Mouse (Mus musculus): ENCODE measurements at regions not wholly inside any gene's neighbourhood (a gene's known extent, or its start where the extent isn't known, plus 50 kb on each side); places are given as distances from the start of the nearest gene placed in this dataset.
"Not testable (repeated sequence)": the region's sequence is repeated elsewhere in the genome, so short reads cannot be mapped to it uniquely, and the experiment has no call there.

GRCm38 (mm10) chr7:73069352-73069751 lies 306.0 kb upstream of the Rgma start:
- Histone ChIP-seq H3K4me3 (no peak overlapping the region), H3K36me3 (ENCODE audit: control insufficient read depth, insufficient read depth) (no peaks in the 10 kb centered on the region), H3K4me2 (ENCODE audit: low read depth) (no peak overlapping the region), H3K27me3 (ENCODE audit: control insufficient read depth, insufficient read depth, insufficient read length) (no peaks in the 10 kb centered on the region), H3ac (ENCODE audit: control insufficient read depth, insufficient read length) (no peak overlapping the region), H3K79me2 (ENCODE audit: control insufficient read depth, insufficient read depth) (no peaks in the 10 kb centered on the region)
- TF ChIP-seq MYOD1 (IDR thresholded peaks at IDR 0.05; ENCODE audit: control insufficient read depth in 1 of 3, insufficient read length in 2 of 3, low read depth in 2 of 3) (no peak), TCF3 (IDR thresholded peaks at IDR 0.05; ENCODE audit: insufficient read length, low read depth) (no peak), USF1 (IDR thresholded peaks at IDR 0.05; ENCODE audit: low read depth) (no peak), CEBPB (IDR thresholded peaks at IDR 0.05; ENCODE audit: insufficient read depth, poor library complexity, severe bottlenecking) (no peak), E2F4 (IDR thresholded peaks at IDR 0.05; ENCODE audit: insufficient read depth) (no peak), MAX (IDR thresholded peaks at IDR 0.05; ENCODE audit: low read depth) (no peak), POLR2AphosphoS2 (IDR thresholded peaks at IDR 0.05; ENCODE audit: insufficient read length, low read depth) (no peak), MYOG (IDR thresholded peaks at IDR 0.05; ENCODE audit: control insufficient read depth in 1 of 3, insufficient read depth in 1 of 3, insufficient read length in 2 of 3, low read depth in 2 of 3) (no peak), POLR2A (IDR thresholded peaks at IDR 0.05; ENCODE audit: insufficient read length, low read depth) (no peak)

DNA sequence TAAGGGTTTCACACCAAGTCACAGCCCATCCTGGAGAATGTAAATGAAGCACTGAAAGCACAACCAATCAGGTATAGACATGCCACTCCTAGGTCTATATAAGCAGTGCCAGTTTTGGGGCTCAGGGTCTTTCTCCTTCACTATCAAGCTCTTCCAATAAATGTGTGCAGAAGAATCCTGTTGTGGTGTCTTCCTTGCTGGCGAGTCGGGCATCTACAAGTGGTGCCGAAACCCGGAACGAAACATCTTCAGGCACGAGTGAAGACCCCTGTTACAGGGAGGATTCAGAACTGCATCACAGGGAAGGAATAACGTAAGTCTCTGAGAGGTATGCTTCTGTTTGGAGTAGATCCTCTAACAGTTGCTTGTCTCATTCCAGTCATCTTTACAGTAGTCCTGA lies 299.9 kb upstream of the Rgma start:
- H3K79me2 ChIP-seq (ENCODE audit: control insufficient read depth, insufficient read depth); H3K4me2 ChIP-seq (ENCODE audit: low read depth); H3ac ChIP-seq (ENCODE audit: control insufficient read depth, insufficient read length); H3K36me3 ChIP-seq (ENCODE audit: control insufficient read depth, insufficient read depth); H3K4me3 ChIP-seq; H3K27me3 ChIP-seq (ENCODE audit: control insufficient read depth, insufficient read depth, insufficient read length): not testable (repeated sequence)

DNA sequence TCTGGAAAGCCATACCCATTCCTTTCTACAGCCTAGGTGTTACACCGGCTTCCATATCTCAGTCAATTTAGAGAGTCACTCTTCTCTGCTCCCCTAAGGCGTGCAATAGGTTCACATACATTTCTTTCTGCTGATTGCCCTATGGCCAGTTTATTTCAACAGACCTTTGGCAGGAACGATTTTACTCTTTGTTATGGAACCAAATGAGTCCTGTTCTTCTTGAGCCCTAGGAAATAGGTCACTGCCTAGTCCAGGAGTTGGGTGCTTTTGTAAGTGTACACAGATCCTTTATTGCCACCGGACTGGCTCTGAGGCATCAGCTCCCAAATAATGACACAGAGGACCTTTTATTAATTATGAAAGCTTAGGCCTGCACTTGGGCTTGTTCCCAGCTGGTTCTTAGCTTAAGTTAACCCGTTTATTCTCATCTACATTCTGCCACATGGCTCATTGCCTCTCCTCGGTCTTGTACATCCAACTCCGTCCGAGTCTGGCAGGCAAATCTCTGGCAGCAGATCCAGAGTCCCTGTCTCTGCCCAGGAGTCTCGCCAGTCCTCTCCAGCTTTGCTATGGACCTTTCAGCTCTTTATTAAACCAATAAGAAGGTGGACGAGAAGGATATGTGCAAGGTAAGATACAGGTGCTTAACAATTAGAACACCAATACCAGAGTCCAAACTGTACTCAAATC lies 287.7 kb upstream of the Rgma start:
- H3K36me3 ChIP-seq (ENCODE audit: control insufficient read depth, insufficient read depth): no peaks in the 10 kb centered on the region
- TF ChIP-seq USF1 (IDR thresholded peaks at IDR 0.05; ENCODE audit: low read depth) (no peak), E2F4 (IDR thresholded peaks at IDR 0.05; ENCODE audit: insufficient read depth) (no peak), CEBPB (IDR thresholded peaks at IDR 0.05; ENCODE audit: insufficient read depth, poor library complexity, severe bottlenecking) (no peak), MYOD1 (IDR thresholded peaks at IDR 0.05; ENCODE audit: control insufficient read depth in 1 of 3, insufficient read length in 2 of 3, low read depth in 2 of 3) (no peak), TCF3 (IDR thresholded peaks at IDR 0.05; ENCODE audit: insufficient read length, low read depth) (no peak), SRF (IDR thresholded peaks at IDR 0.05; ENCODE audit: control insufficient read depth, insufficient read length, low read depth) (no peak), POLR2AphosphoS2 (IDR thresholded peaks at IDR 0.05; ENCODE audit: insufficient read length, low read depth) (no peak), POLR2A (IDR thresholded peaks at IDR 0.05; ENCODE audit: insufficient read length, low read depth) (no peak), TCF12 (IDR thresholded peaks at IDR 0.05; ENCODE audit: insufficient read depth, poor library complexity, severe bottlenecking) (no peak), REST (IDR thresholded peaks at IDR 0.05; ENCODE audit: insufficient read depth, insufficient read length) (no peak)
- H3K4me3 ChIP-seq: no peak overlapping the region
- no peak overlapping the region for H3K4me2 ChIP-seq (ENCODE audit: low read depth)
- no peaks in the 10 kb centered on the region for H3K79me2 ChIP-seq (ENCODE audit: control insufficient read depth, insufficient read depth)
- no peaks in the 10 kb centered on the region for H3K27me3 ChIP-seq (ENCODE audit: control insufficient read depth, insufficient read depth, insufficient read length)
- H3ac ChIP-seq (ENCODE audit: control insufficient read depth, insufficient read length): no peak overlapping the region

- no peak overlapping the region for H3K4me2 ChIP-seq (ENCODE audit: low read depth)
- H3K36me3 ChIP-seq (ENCODE audit: control insufficient read depth, insufficient read depth): no peaks in the 10 kb centered on the region
- no peak for TF ChIP-seq CEBPB (IDR thresholded peaks at IDR 0.05; ENCODE audit: insufficient read depth, poor library complexity, severe bottlenecking)
- TF ChIP-seq POLR2A (IDR thresholded peaks at IDR 0.05; ENCODE audit: insufficient read length, low read depth): no peak
- TF ChIP-seq E2F4 (IDR thresholded peaks at IDR 0.05; ENCODE audit: insufficient read depth): no peak
- TF ChIP-seq TCF3 (IDR thresholded peaks at IDR 0.05; ENCODE audit: insufficient read length, low read depth): no peak
- no peak for TF ChIP-seq POLR2AphosphoS2 (IDR thresholded peaks at IDR 0.05; ENCODE audit: insufficient read length, low read depth)
- TF ChIP-seq REST (IDR thresholded peaks at IDR 0.05; ENCODE audit: insufficient read depth, insufficient read length): no peak
- no peak for TF ChIP-seq MYOG (IDR thresholded peaks at IDR 0.05; ENCODE audit: control insufficient read depth in 1 of 3, insufficient read depth in 1 of 3, insufficient read length in 2 of 3, low read depth in 2 of 3)
- TF ChIP-seq MYOD1 (IDR thresholded peaks at IDR 0.05; ENCODE audit: control insufficient read depth in 1 of 3, insufficient read length in 2 of 3, low read depth in 2 of 3): no peak
- no peak for TF ChIP-seq USF1 (IDR thresholded peaks at IDR 0.05; ENCODE audit: low read depth)
- TF ChIP-seq TCF12 (IDR thresholded peaks at IDR 0.05; ENCODE audit: insufficient read depth, poor library complexity, severe bottlenecking): no peak
- no peak for TF ChIP-seq MAX (IDR thresholded peaks at IDR 0.05; ENCODE audit: low read depth)
- TF ChIP-seq SRF (IDR thresholded peaks at IDR 0.05; ENCODE audit: control insufficient read depth, insufficient read length, low read depth): no peak
Measured at GRCm38 (mm10) chr7:73088321-73088720, 287.0 kb upstream of the Rgma start.

GRCm38 (mm10) chr7:73091758-73092157 lies 283.6 kb upstream of the Rgma start:
- TF ChIP-seq MYOD1 (IDR thresholded peaks at IDR 0.05; ENCODE audit: control insufficient read depth in 1 of 3, insufficient read length in 2 of 3, low read depth in 2 of 3) (no peak), E2F4 (IDR thresholded peaks at IDR 0.05; ENCODE audit: insufficient read depth) (no peak), MYOG (IDR thresholded peaks at IDR 0.05; ENCODE audit: control insufficient read depth in 1 of 3, insufficient read depth in 1 of 3, insufficient read length in 2 of 3, low read depth in 2 of 3) (no peak), CEBPB (IDR thresholded peaks at IDR 0.05; ENCODE audit: insufficient read depth, poor library complexity, severe bottlenecking) (no peak), POLR2AphosphoS2 (IDR thresholded peaks at IDR 0.05; ENCODE audit: insufficient read length, low read depth) (no peak), SRF (IDR thresholded peaks at IDR 0.05; ENCODE audit: control insufficient read depth, insufficient read length, low read depth) (no peak), REST (IDR thresholded peaks at IDR 0.05; ENCODE audit: insufficient read depth, insufficient read length) (no peak), POLR2A (IDR thresholded peaks at IDR 0.05; ENCODE audit: insufficient read length, low read depth) (no peak), TCF3 (IDR thresholded peaks at IDR 0.05; ENCODE audit: insufficient read length, low read depth) (no peak), MAX (IDR thresholded peaks at IDR 0.05; ENCODE audit: low read depth) (no peak), USF1 (IDR thresholded peaks at IDR 0.05; ENCODE audit: low read depth) (no peak), TCF12 (IDR thresholded peaks at IDR 0.05; ENCODE audit: insufficient read depth, poor library complexity, severe bottlenecking) (no peak)
- H3K4me3 ChIP-seq: no peak overlapping the region
- no peaks in the 10 kb centered on the region for H3K79me2 ChIP-seq (ENCODE audit: control insufficient read depth, insufficient read depth)
- H3ac ChIP-seq (ENCODE audit: control insufficient read depth, insufficient read length): no peak overlapping the region
- H3K4me2 ChIP-seq (ENCODE audit: low read depth): no peak overlapping the region
- no peaks in the 10 kb centered on the region for H3K27me3 ChIP-seq (ENCODE audit: control insufficient read depth, insufficient read depth, insufficient read length)
- H3K36me3 ChIP-seq (ENCODE audit: control insufficient read depth, insufficient read depth): no peaks in the 10 kb centered on the region

More at GRCm38 (mm10) chr7:73088321-73088720, 287.0 kb upstream of the Rgma start:
- H3K4me3 ChIP-seq: no peak overlapping the region
- no peaks in the 10 kb centered on the region for H3K27me3 ChIP-seq (ENCODE audit: control insufficient read depth, insufficient read depth, insufficient read length)
- H3K79me2 ChIP-seq (ENCODE audit: control insufficient read depth, insufficient read depth): no peaks in the 10 kb centered on the region
- no peak overlapping the region for H3ac ChIP-seq (ENCODE audit: control insufficient read depth, insufficient read length)
